Mouse (Mus musculus): ENCODE results near the gene Mrps12. TPM values are rescaled to one million over a fixed set of nuclear protein-coding genes. Genes with fewer than 3 reads are reported as not detected.

Gene Mrps12
- total and polyA plus RNA-seq, 2 experiments from 2014 or later = 66.4 to 111 TPM

DNA sequence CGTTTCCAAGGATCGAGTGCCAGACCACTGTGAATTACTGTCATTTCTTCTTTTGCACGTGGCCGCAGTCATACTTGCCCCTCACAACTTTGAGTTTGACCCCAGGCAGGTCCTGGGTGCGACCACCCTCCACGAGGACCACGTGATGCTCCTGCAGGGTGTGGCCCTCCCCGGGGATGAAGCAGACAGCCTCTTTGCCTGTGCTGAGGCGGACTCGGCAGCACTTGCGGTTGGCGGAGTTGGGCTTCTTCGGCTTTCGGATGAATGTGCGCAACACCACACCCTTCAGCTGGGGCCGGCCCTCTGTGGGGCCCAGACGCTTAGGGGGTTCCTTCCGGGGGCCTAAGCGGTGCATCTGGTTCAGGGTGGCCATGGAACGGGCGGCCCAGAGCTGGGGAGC, 1.8 kb downstream of the Mrps12 start:
- WGBS = 95% methylated on average over 21 of the region's 21 CpGs
- no peak for TF ChIP-seq CTCF (IDR thresholded peaks at IDR 0.05; ENCODE audit: low read depth)
- Histone ChIP-seq H3K27ac (no peak overlapping the region), H3K4me2 (ENCODE audit: low read depth, low read length) (no peak overlapping the region), H3K4me1 (ENCODE audit: insufficient read depth, low read length) (peaks cover 9% of the 10 kb centered on the region; the same call in 1 of the 2 replicates), H3K4me3 (ENCODE audit: low read length) (no peak overlapping the region), H3K27me3 (ENCODE audit: insufficient read depth, low read length) (no peaks in the 10 kb centered on the region), H3K36me3 (ENCODE audit: insufficient read depth, low read length) (no peaks in the 10 kb centered on the region), H3K9me3 (ENCODE audit: low read length) (no peaks in the 10 kb centered on the region), H3K9ac (replicated peaks; ENCODE audit: low read length) (no peak overlapping the region)
- no peak for ATAC-seq
- DNase-seq (ENCODE audit: low spot score) = no peak

DNA sequence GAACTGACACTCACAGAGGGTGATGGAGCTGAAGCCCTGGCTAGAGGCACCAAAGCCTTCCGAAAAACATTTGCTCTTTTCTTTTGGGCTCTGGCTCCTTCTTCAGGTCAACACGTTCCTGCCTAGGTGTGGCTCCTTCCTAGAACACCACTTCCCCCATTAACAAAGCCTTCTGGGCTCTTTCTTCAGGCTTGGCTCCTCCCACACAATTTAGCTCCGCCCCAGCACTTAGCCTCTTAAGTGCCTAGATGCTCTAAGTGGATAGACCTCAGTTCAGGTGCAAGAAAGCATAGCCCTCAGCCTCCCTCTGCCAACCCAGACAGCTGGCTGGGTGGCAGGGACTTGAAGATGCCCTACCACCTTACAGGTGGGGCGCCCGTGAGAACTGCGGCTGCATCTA, 5.9 kb downstream of the Mrps12 start:
- no peak for TF ChIP-seq CTCF (IDR thresholded peaks at IDR 0.05; ENCODE audit: low read depth)
- 85% methylated on average over 6 of the region's 6 CpGs for WGBS
- no peaks in the 10 kb centered on the region for H3K36me3 ChIP-seq (ENCODE audit: insufficient read depth, low read length)
- DNase-seq (ENCODE audit: low spot score) (no peak), ATAC-seq (no peak)
- H3K9ac ChIP-seq (replicated peaks; ENCODE audit: low read length) = no peak overlapping the region
- no peak overlapping the region for H3K27ac ChIP-seq
- no peak overlapping the region for H3K4me2 ChIP-seq (ENCODE audit: low read depth, low read length)
- no peaks in the 10 kb centered on the region for H3K4me1 ChIP-seq (ENCODE audit: insufficient read depth, low read length)
- H3K27me3 ChIP-seq (ENCODE audit: insufficient read depth, low read length) = no peaks in the 10 kb centered on the region
- H3K4me3 ChIP-seq (ENCODE audit: low read length) = no peak overlapping the region
- H3K9me3 ChIP-seq (ENCODE audit: low read length) = peaks cover 3% of the 10 kb centered on the region; the same call in 1 of the 2 replicates

DNA sequence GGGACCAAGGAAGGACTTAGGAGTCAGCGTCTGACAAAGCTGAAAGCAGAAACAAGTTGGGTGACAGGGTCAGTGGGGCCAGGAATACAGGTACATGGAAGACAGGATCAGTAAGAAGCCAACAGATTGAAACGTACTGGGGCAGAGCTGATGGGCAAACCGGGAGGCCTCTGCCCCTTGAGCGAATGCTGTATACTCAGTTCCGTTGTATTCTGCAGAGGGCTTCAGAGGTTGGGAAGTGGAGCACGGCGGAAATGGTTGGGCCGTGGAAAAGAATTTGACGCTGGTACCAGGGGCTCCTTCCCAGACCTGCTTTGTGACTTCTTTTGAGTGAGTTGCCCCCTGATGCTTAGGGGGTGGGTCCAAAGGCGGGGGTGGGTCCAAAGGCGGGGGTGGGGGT, 8.4 kb downstream of the Mrps12 start:
- 13% methylated on average over 11 of the region's 11 CpGs for WGBS
- no peaks in the 10 kb centered on the region for H3K36me3 ChIP-seq (ENCODE audit: insufficient read depth, low read length)
- peak overlapping the region; percentile 56 for H3K4me2 ChIP-seq (ENCODE audit: low read depth, low read length)
- H3K4me1 ChIP-seq (ENCODE audit: insufficient read depth, low read length) = no peaks in the 10 kb centered on the region
- peak overlapping the region; percentile 38 for H3K4me3 ChIP-seq (ENCODE audit: low read length)
- TF ChIP-seq CTCF (IDR thresholded peaks at IDR 0.05; ENCODE audit: low read depth) = no peak
- no peak overlapping the region for H3K27ac ChIP-seq
- no peak overlapping the region for H3K9ac ChIP-seq (replicated peaks; ENCODE audit: low read length)
- no peak for DNase-seq (ENCODE audit: low spot score)
- peaks cover 3% of the 10 kb centered on the region; the same call in 1 of the 2 replicates for H3K9me3 ChIP-seq (ENCODE audit: low read length)
- no peaks in the 10 kb centered on the region for H3K27me3 ChIP-seq (ENCODE audit: insufficient read depth, low read length)
- 0 out of 2 replicates have a peak, but pooled peaks have one; percentile 1 for ATAC-seq

DNA sequence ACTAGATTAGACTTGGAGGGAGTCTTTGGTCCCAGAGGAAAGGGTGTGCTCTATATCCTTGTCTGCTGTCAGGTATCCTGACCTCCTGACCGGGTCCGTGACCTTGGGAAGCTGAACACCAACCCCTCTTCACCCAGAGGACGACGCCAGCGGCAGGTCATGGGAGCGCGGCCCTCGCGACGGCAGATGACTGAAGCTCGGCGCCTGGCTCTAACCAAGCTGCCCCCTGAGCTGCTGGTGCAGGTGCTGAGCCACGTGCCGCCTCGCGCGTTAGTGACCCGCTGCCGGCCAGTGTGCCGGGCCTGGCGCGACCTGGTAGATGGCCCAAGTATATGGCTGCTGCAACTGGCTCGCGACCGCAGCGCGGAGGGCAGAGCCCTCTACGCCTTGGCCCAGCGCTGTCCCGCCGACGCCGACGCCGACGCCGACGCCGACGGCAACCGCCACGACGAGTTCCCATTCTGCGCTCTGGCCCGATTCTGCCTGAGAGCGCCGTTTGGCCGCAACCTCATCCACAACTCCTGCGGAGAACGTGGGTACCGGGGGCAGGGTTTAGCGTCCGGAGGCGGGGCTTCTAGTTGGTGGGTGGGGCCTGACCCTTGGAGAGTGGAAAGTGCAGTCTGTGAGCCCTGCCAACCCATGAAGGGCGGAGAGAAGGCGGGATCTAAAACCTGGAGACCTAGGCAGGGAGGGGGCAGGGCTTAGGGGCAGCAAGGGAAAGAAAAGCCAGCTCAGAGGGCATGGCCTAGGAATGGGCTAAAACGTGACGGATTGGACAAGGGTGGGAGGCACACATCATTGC, 9.1 kb downstream of the Mrps12 start:
- WGBS = 4% methylated on average over 58 of the region's 58 CpGs

DNA sequence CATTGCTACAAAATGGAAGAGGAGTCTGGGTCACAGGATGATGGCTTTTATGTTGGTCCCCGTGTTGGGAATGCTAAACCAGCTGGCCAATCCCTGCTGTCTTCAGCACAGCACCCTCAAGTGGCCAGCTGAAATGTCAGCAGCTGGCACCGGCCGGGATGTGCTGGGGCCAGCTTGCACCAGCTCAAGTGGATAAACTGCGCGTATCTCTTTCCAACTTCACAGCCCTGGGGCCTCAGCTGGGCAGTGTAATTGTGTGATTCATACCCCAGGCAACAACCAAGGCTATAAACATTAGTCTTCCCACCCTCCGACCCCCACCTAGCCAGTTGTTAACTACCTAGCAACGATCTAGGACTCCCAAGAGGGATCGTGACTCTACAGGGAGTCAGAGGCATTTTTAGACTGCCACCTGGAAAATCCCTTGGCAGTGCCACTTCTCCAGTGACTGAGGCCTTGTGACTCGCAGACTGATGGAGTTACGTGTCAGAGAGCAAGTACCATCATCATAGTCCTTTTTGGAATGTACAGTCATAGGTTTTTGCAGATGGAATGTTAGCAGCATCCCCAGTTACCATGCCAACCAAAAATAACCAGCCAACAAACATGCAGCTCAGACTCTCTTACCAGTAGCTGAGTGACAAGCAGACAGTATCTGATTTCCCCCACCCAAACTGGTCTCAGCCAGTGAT, 13.8 kb downstream of the Mrps12 start:
- no peaks in the 10 kb centered on the region for H3K36me3 ChIP-seq (ENCODE audit: insufficient read depth, low read length)
- no peaks in the 10 kb centered on the region for H3K27me3 ChIP-seq (ENCODE audit: insufficient read depth, low read length)
- peaks cover 3% of the 10 kb centered on the region; the same call in 1 of the 2 replicates for H3K9me3 ChIP-seq (ENCODE audit: low read length)
- TF ChIP-seq CTCF (IDR thresholded peaks at IDR 0.05; ENCODE audit: low read depth) = peak; percentile 65
- H3K4me3 ChIP-seq (ENCODE audit: low read length) = no peak overlapping the region
- ATAC-seq = peak; percentile 65
- WGBS = 36% methylated on average over 10 of the region's 10 CpGs
- peak; percentile 72 for DNase-seq (ENCODE audit: low spot score)
- no peak overlapping the region for H3K4me2 ChIP-seq (ENCODE audit: low read depth, low read length)
- H3K27ac ChIP-seq = no peak overlapping the region
- H3K9ac ChIP-seq (replicated peaks; ENCODE audit: low read length) = 0 out of 2 replicates have a peak overlapping the region, but pooled peaks have one; percentile 24
- H3K4me1 ChIP-seq (ENCODE audit: insufficient read depth, low read length) = no peaks in the 10 kb centered on the region

More for the DNA sequence above, 9.1 kb downstream of the Mrps12 start:
- H3K4me3 ChIP-seq (ENCODE audit: low read length) = peak overlapping the region; percentile 38
- H3K9me3 ChIP-seq (ENCODE audit: low read length) = peaks cover 3% of the 10 kb centered on the region; the same call in 1 of the 2 replicates
- no peaks in the 10 kb centered on the region for H3K36me3 ChIP-seq (ENCODE audit: insufficient read depth, low read length)
- no peak overlapping the region for H3K27ac ChIP-seq
- no peak for TF ChIP-seq CTCF (IDR thresholded peaks at IDR 0.05; ENCODE audit: low read depth)
- ATAC-seq (peak; percentile 77), DNase-seq (ENCODE audit: low spot score) (peak; percentile 66)
- peak overlapping the region; percentile 41; the same call in 1 of the 2 replicates for H3K9ac ChIP-seq (replicated peaks; ENCODE audit: low read length)
- H3K27me3 ChIP-seq (ENCODE audit: insufficient read depth, low read length) = no peaks in the 10 kb centered on the region
- H3K4me1 ChIP-seq (ENCODE audit: insufficient read depth, low read length) = no peaks in the 10 kb centered on the region
- peak overlapping the region; percentile 56 for H3K4me2 ChIP-seq (ENCODE audit: low read depth, low read length)

GRCm38 (mm10) chr7:28726600-28726999, 15.0 kb downstream of the Mrps12 start:
- Histone ChIP-seq H3K9me3 (ENCODE audit: low read length) (peaks cover 3% of the 10 kb centered on the region; the same call in 1 of the 2 replicates), H3K36me3 (ENCODE audit: insufficient read depth, low read length) (no peaks in the 10 kb centered on the region), H3K9ac (replicated peaks; ENCODE audit: low read length) (no peak overlapping the region), H3K4me3 (ENCODE audit: low read length) (no peak overlapping the region), H3K4me1 (ENCODE audit: insufficient read depth, low read length) (no peaks in the 10 kb centered on the region), H3K27ac (no peak overlapping the region), H3K27me3 (ENCODE audit: insufficient read depth, low read length) (no peaks in the 10 kb centered on the region), H3K4me2 (ENCODE audit: low read depth, low read length) (peak overlapping the region; percentile 30)
- WGBS = 6% methylated on average over 14 of the region's 14 CpGs
- ATAC-seq (peak; percentile 78), DNase-seq (ENCODE audit: low spot score) (peak; percentile 90)
- peak; percentile 94 for TF ChIP-seq CTCF (IDR thresholded peaks at IDR 0.05; ENCODE audit: low read depth)

Data from hindbrain, postnatal 0 days (tissue).